Mouse (Mus musculus): ENCODE measurements around the gene Vsig10l. TPM values are rescaled to one million over a fixed set of nuclear protein-coding genes. Genes with fewer than 3 reads are reported as not detected.

Vsig10l gene
- total RNA-seq, 1 experiment: 3.6 TPM

DNA sequence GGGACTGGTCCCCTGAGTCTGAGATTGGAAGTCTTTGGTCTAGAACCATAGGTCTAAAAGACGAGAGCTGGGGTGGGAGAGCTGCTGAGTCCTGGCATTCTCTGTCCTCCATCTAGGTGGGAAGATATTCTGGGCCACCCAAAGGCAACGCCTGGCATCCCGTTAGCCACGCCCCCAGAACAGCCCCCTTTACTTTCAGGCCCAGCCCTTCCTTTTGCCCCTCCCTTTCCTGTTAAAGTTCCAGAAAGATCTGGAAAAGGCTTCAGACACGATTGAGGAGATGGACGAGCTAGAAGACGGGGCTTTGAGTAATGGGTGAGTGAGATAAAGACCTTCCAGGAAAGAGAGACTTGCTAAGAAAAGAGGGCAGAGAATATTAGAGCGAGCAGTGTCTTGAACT, 35.5 kb upstream of the Vsig10l start, which contains the start of gene Lim2:
Gene Lim2, plus strand, starts transcription at position 265 of the 400 bp plus-strand sequence.
- no peaks in the 10 kb centered on the region for H3K36me3 ChIP-seq (ENCODE audit: control insufficient read depth, insufficient read depth, low read length, poor library complexity, severe bottlenecking)
- TF ChIP-seq ZNF384 (IDR thresholded peaks at IDR 0.05; ENCODE audit: low read depth, low read length) (no peak), MAFK (IDR thresholded peaks at IDR 0.05; ENCODE audit: insufficient read depth, low read depth, low read length) (no peak), HCFC1 (IDR thresholded peaks at IDR 0.05; ENCODE audit: borderline replicate concordance, insufficient read depth, low read length) (no peak), CHD2 (IDR thresholded peaks at IDR 0.05; ENCODE audit: low read depth, low read length) (no peak), ZC3H11A (IDR thresholded peaks at IDR 0.05; ENCODE audit: borderline replicate concordance, low read depth, low read length) (no peak)
- peaks cover 2 to 6% of the 10 kb centered on the region in 2 experiments; a peak in 3 of 4 replicates for H3K4me1 ChIP-seq (ENCODE audit: control insufficient read depth in 2 of 2, insufficient read depth in 2 of 2, low read length in 2 of 2, poor library complexity in 1 of 2)
- H3K9ac ChIP-seq (ENCODE audit: insufficient read depth, low read depth, low read length, poor library complexity, severe bottlenecking): no peak within 1 kb of the TSS
- in situ Hi-C loops (cut with MboI; ENCODE audit: low sequenced_read_pairs in 2 of 2, unreplicated experiment in 2 of 2): no loop called here
- no peaks in the 10 kb centered on the region for H3K9me3 ChIP-seq (ENCODE audit: control insufficient read depth, insufficient read depth, low read depth, low read length)
- DNase-seq (ENCODE audit: low read depth, low spot score): no peak
- no peak within 1 kb of the TSS for H3K4me3 ChIP-seq (ENCODE audit: insufficient read depth in 1 of 2, low read depth in 1 of 2, low read length in 2 of 2, poor library complexity in 1 of 2, severe bottlenecking in 1 of 2)
- no peak within 1 kb of the TSS for H3K27ac ChIP-seq (ENCODE audit: insufficient read depth, low read depth, low read length, poor library complexity, severe bottlenecking)

- in situ Hi-C loops (cut with MboI; ENCODE audit: low sequenced_read_pairs in 2 of 2, unreplicated experiment in 2 of 2): no loop called here
- Histone ChIP-seq H3K9ac (ENCODE audit: insufficient read depth, low read depth, low read length, poor library complexity, severe bottlenecking) (no peak overlapping the region), H3K4me3 (ENCODE audit: insufficient read depth in 1 of 2, low read depth in 1 of 2, low read length in 2 of 2, poor library complexity in 1 of 2, severe bottlenecking in 1 of 2) (no peak overlapping the region), H3K27ac (ENCODE audit: insufficient read depth, low read depth, low read length, poor library complexity, severe bottlenecking) (no peak overlapping the region), H3K9me3 (ENCODE audit: control insufficient read depth, insufficient read depth, low read depth, low read length) (no peaks in the 10 kb centered on the region), H3K4me1 (ENCODE audit: control insufficient read depth in 2 of 2, insufficient read depth in 2 of 2, low read length in 2 of 2, poor library complexity in 1 of 2) (peaks cover 6 to 12% of the 10 kb centered on the region in 2 experiments; a peak in 3 of 4 replicates), H3K36me3 (ENCODE audit: control insufficient read depth, insufficient read depth, low read length, poor library complexity, severe bottlenecking) (no peaks in the 10 kb centered on the region)
- TF ChIP-seq MAFK (IDR thresholded peaks at IDR 0.05; ENCODE audit: insufficient read depth, low read depth, low read length) (no peak), ZNF384 (IDR thresholded peaks at IDR 0.05; ENCODE audit: low read depth, low read length) (no peak), CHD2 (IDR thresholded peaks at IDR 0.05; ENCODE audit: low read depth, low read length) (no peak), ZC3H11A (IDR thresholded peaks at IDR 0.05; ENCODE audit: borderline replicate concordance, low read depth, low read length) (no peak), HCFC1 (IDR thresholded peaks at IDR 0.05; ENCODE audit: borderline replicate concordance, insufficient read depth, low read length) (no peak)
- no peak for DNase-seq (ENCODE audit: low read depth, low spot score)
These were observed 33.5 kb upstream of the Vsig10l start for GRCm38 (mm10) chr7:43429500-43429899.

GRCm38 (mm10) chr7:43432891-43433290, 30.1 kb upstream of the Vsig10l start:
- Histone ChIP-seq H3K4me3 (ENCODE audit: insufficient read depth in 1 of 2, low read depth in 1 of 2, low read length in 2 of 2, poor library complexity in 1 of 2, severe bottlenecking in 1 of 2) (no peak overlapping the region), H3K9ac (ENCODE audit: insufficient read depth, low read depth, low read length, poor library complexity, severe bottlenecking) (no peak overlapping the region), H3K9me3 (ENCODE audit: control insufficient read depth, insufficient read depth, low read depth, low read length) (no peaks in the 10 kb centered on the region), H3K36me3 (ENCODE audit: control insufficient read depth, insufficient read depth, low read length, poor library complexity, severe bottlenecking) (no peaks in the 10 kb centered on the region), H3K4me1 (ENCODE audit: control insufficient read depth in 2 of 2, insufficient read depth in 2 of 2, low read length in 2 of 2, poor library complexity in 1 of 2) (peaks cover 4 to 12% of the 10 kb centered on the region in 2 experiments; a peak in 3 of 4 replicates), H3K27ac (ENCODE audit: insufficient read depth, low read depth, low read length, poor library complexity, severe bottlenecking) (no peak overlapping the region)
- no peak for TF ChIP-seq CHD2 (IDR thresholded peaks at IDR 0.05; ENCODE audit: low read depth, low read length)
- no peak for TF ChIP-seq HCFC1 (IDR thresholded peaks at IDR 0.05; ENCODE audit: borderline replicate concordance, insufficient read depth, low read length)
- no peak for TF ChIP-seq ZC3H11A (IDR thresholded peaks at IDR 0.05; ENCODE audit: borderline replicate concordance, low read depth, low read length)
- TF ChIP-seq MAFK (IDR thresholded peaks at IDR 0.05; ENCODE audit: insufficient read depth, low read depth, low read length): no peak
- TF ChIP-seq ZNF384 (IDR thresholded peaks at IDR 0.05; ENCODE audit: low read depth, low read length): no peak
- no peak for DNase-seq (ENCODE audit: low read depth, low spot score)
- in situ Hi-C loops (cut with MboI; ENCODE audit: low sequenced_read_pairs in 2 of 2, unreplicated experiment in 2 of 2): no loop called here

GRCm38 (mm10) chr7:43434676-43435075, 28.3 kb upstream of the Vsig10l start:
- no peak for DNase-seq (ENCODE audit: low read depth, low spot score)
- Histone ChIP-seq H3K9me3 (ENCODE audit: control insufficient read depth, insufficient read depth, low read depth, low read length) (no peaks in the 10 kb centered on the region), H3K4me3 (ENCODE audit: insufficient read depth in 1 of 2, low read depth in 1 of 2, low read length in 2 of 2, poor library complexity in 1 of 2, severe bottlenecking in 1 of 2) (no peak overlapping the region), H3K9ac (ENCODE audit: insufficient read depth, low read depth, low read length, poor library complexity, severe bottlenecking) (no peak overlapping the region), H3K27ac (ENCODE audit: insufficient read depth, low read depth, low read length, poor library complexity, severe bottlenecking) (no peak overlapping the region), H3K4me1 (ENCODE audit: control insufficient read depth in 2 of 2, insufficient read depth in 2 of 2, low read length in 2 of 2, poor library complexity in 1 of 2) (peaks cover 4 to 10% of the 10 kb centered on the region in 2 experiments; a peak in 3 of 4 replicates), H3K36me3 (ENCODE audit: control insufficient read depth, insufficient read depth, low read length, poor library complexity, severe bottlenecking) (no peaks in the 10 kb centered on the region)
- TF ChIP-seq MAFK (IDR thresholded peaks at IDR 0.05; ENCODE audit: insufficient read depth, low read depth, low read length): no peak
- no peak for TF ChIP-seq ZC3H11A (IDR thresholded peaks at IDR 0.05; ENCODE audit: borderline replicate concordance, low read depth, low read length)
- TF ChIP-seq ZNF384 (IDR thresholded peaks at IDR 0.05; ENCODE audit: low read depth, low read length): no peak
- no peak for TF ChIP-seq HCFC1 (IDR thresholded peaks at IDR 0.05; ENCODE audit: borderline replicate concordance, insufficient read depth, low read length)
- no peak for TF ChIP-seq CHD2 (IDR thresholded peaks at IDR 0.05; ENCODE audit: low read depth, low read length)
- in situ Hi-C loops (cut with MboI; ENCODE audit: low sequenced_read_pairs in 2 of 2, unreplicated experiment in 2 of 2): no loop called here

All from ES-E14 (cell line).